Mouse (Mus musculus) adrenal gland, postnatal 36 days (tissue): Measurements from ENCODE around the gene Acp4. TPM values are rescaled to one million over a fixed set of nuclear protein-coding genes. Genes with fewer than 3 reads are reported as not detected.
"Not testable (repeated sequence)": the region's sequence is repeated elsewhere in the genome, so short reads cannot be mapped to it uniquely, and the experiment has no call there.

ENCODE experiments used
- DNase-seq, 2 experiments: peaks; one replicate each; pipeline ENCODE4 v3.0.0; 2021; ENCODE audit warnings: mixed read lengths in 1 of 2
- total RNA-seq, 2 experiments: library from RNA; stranded (reverse); gene quantifications; 2 replicates each; pipeline ENCODE4 v1.2.3; 2021

The Acp4 gene
- total RNA-seq, 2 experiments from 2014 or later: not detected

DNA sequence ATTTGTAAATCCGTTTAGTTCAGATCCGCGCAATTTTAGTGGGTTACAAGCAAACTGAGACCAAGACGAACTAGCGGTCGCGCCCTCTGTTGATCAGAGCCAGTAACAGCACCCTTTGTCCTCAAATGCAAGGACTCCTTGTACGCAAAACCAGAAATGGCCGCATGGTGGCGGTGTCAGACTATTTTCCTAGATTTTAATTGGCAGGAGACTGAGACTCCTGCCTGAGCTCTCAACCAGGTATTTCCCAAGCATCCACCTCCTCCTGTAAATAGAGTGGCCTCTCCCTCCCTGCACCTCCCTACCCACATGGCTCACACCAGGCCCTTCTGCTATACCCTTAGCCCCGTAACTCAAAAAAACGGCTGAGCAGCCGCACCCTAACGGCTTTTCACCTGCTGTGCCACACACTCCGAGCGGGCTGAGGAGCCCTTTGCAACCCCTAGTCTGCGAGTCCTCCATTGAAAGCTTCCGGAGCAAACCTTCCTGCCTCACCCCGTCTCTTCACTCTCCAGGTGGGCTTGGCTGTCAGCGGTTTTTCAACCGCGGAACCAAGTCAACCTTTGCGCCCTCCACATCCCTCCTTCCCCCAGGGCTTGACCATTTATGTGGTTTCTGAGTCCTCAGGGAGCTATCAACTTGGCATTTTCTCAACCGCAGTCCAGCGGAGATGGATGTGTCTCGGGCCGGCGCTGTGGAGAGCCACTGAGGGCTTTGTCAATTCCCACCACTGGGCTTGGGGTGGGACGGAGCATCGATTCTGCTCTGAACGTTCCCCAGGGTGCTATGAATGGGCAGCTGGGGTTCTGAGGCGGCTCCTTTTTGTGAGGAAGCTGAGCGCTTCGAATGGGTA is 5.8 kb upstream of the Acp4 start:
- DNase-seq: peak; percentile 91 to 93

DNA sequence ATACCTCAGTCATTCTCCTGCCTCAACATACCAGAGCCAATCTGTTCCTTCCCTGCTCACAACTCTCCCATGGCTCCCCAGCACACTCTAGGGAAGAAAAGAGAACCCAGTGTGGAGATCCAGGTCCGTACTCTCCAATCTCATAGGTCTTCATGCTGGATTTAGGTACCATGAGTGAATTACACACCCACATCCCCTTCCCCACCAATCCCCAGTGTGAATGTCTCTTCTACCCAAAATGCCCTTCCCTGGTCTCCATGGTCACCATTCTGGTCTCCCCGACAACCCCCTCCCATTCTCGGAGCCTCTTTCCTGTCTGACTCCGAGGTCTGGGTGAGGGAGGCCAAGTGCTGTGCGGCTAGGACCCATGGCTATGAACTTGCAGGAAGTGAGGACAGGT is 4.0 kb upstream of the Acp4 start, which contains the start of gene Gm15517:
Gene Gm15517 (plus strand): TSS at position 301 of the 400 bp plus-strand sequence.
- DNase-seq: no peak

DNA sequence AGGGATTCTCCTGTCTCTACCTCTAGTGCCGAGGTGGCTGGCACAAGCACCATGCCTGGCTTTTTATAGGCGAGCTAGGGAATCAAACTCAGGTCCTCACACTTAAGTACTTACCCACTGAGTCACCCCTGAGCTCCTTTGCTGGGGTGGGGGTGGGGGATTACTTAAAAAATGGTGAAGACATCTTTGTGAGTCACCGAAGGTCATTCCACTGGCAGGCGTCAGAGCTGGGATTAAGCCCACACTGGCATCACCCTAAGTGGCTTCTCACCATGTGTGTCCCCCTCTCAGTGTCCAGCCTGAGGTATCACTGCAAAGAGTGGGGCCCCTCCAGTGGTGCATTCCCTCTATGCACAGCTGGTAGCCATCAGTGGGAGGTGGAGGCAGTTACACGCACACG is 3.2 kb upstream of the Acp4 start:
- DNase-seq: peak in 1 of 2 experiments; percentile 34

DNA sequence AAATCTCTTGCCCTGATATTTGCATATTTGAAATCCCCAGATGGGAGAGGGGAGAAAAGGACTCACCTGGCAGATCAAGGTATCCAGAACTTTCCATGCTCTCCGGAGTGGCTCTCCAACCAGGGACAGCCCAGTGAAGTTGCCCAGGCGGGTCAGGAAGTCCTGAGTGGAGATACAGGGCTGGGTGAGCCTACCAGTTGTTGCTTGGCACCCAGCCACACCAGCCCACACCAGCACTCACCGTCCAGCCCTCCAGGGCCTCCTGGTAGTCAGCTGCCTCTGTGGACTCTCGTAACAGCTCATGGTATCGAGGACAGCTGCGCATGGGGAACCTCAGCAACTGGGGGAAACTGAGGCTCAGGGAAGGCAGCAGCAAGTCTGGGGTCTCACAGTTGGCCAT is 2.2 kb downstream of the Acp4 start:
- DNase-seq: no peak

DNA sequence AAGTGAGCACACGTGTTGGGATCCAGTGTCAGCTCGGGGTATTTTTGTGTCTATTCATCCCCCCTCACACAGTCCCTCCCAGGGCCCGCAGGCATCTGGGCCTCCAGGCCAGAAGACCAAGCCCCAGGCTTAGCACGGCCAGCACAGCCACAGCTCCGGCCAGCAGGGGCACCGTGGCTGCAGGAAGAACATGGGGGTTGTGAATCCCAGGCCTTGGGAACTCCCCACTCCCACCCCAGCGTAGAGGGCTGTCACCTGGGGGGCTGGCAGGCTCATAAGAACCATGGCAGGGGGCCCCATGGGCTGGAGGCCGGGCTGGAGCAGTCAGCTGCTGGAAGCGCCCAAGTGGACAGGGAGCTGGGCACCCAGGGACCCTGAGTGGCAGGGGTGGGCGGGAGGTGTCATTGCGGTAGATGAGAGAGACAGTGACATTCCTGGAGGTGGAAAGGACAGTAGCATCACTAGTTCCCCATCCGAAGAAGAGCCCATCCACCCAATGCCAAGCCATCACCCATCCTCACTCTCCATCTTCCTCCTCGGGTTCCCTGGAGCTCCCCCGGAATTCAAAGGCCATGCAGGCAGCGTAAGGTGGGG is 4.1 kb downstream of the Acp4 start:
- no peak for DNase-seq

DNA sequence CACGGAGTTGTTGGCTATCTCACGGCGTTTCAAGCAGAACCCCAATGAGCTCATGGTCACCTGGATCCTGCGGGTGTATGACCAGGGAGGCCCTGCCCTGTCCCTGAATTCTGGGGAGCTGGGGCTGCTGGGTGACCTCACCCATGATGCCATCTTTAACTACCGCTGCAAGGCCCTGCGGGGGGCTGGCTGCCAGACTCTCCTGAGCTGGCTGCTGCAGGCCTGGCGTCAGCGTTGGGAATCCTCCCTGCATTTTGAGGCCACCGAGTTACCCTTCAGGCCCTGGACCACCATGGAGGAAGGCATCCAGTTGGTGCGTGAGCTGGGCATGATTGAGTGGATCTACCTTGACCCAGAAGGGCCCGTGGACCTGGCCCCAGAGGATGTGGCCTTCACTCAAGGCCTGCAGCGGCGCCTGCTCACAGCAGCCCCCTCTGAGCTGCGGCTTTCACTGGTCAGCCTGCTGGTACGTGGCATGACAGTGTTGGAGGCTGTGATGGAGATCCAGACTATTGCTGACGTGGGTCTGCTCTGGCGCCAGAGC is 6.4 kb downstream of the Acp4 start:
- DNase-seq: peak; percentile 78 to 83

DNA sequence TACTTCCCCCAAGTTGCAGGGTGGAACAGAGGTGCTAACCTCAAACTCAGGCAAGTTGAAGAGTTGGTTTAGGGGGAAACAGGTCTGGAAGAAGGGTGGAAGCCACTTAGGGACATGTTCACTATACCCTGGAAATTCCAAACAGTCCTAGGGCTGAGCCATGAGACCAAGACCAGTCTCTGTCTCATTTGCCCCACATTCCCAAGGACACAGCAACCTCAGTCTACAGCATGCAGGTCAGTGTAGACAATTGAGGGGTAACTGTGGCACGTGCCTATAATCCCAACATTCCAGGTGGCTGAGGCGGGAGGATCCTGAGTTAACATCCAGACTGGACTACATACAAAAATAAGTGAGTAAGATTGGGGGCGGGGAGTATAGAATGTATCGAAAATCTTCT is 7.9 kb downstream of the Acp4 start:
- DNase-seq: no peak

DNA sequence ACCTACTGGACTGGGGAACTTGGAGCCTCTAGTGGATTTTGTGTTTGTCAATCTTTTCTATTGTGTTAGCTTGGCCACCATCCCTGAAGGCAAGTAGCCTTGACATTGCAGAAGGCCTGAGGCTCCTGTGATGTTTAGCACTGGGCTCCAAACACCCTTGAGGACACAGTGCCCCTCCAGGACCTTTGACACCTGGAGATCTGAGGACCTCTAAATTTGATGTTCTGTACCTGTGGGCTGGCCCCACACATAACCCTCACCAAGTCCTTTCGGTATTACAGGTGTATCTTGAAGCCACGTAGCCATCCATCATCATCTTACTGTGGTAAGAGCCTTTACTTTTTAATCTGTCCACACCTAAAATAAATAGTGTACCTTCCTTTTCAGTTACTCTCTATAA is 9.2 kb downstream of the Acp4 start:
- DNase-seq: no peak

DNA sequence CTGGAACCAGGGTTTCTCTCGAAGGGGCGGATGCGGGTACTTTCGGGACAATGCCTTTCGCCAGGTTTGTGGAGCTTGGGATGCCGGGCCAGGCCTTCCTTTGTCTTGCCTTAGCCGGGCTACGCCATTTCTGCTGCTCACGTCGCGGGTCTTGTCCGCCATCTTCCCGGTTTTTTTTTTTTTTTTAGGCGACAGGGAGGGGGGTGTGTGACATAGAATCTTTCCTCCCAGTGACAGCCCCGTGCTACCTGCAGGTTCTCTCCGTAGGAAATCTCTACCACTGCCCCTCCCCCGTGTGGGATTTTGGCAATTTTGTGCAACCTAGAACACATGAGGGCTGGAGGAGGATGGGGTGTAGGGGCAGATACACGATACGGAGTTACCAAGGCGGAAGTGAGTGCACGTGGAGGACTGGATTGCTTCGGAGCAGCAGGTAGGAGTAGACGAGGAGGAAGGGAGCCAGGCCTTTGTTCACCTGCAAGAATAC is 10.2 kb downstream of the Acp4 start:
- peak; percentile 30 to 57 for DNase-seq

DNA sequence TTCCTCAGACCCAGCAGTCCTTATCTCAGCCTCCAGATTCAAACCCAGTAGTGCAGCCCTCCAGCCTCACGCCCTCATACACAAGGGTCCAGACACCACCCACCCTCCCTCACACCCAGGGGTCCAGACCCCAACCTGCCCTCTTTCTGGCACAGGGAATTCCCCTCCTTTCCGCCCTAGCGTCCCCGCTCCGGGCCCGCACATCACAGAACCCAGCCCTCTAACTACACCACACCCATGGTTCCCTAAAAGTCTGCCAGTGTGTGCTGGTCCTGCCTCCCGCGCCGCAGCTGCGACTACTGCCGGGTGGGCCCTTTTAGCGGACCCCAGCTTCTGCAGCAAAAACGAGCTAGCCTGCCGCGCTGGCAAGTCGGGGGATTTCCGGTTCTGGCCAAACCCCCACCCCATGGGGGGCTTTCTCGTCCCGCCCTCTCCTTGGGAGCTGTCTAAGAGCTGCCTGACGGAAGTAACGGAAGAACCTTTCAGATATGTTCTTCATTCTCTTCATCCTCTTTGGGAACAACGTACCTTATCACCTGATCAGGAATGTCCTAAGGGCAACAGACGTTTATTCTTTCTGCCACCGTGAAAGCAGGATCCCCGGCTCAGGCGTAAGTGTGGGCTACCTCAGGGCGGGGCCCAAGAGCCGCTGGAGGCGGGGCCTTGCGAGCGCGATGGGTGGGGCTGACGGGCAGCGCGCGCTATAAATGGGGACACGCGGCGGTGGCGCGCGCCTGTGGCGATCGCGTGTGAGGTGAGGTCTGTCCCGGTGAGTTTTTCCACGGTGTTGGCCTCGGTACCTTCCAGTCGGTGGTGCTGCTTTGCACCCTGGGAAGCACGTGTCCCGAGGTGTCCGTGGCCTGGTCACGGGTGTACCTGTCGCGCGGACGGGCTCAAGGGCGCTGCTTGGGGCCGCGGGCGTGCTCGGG is 10.9 kb downstream of the Acp4 start, which contains the start of the genes 1700028J19Rik and 2410002F23Rik:
Gene 1700028J19Rik (minus strand): TSS at position 641 of the 929 bp plus-strand sequence.
Gene 2410002F23Rik (plus strand): TSS at position 668 of the 929 bp plus-strand sequence.
- peak; percentile 91 to 93 for DNase-seq

DNA sequence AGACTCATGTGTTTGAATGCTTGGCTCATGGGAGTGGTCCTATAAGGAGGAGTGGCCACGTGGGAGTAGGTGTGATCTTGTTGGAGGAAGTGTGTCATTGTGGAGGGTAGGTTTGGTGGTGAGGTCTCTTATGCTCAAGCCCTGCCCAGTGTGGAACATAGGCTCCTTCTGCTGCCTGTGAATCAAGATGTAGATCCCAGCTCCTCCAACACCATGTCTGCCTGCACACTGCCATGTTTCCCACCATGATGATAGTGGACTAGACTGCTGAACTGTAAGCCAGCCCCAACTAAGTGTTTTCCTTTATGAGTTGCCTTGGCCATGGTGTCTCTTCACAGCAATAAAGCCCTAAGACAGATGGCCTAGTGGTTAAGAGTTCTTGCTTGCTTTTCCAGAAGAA is 13.1 kb downstream of the Acp4 start:
- no peak for DNase-seq

DNA sequence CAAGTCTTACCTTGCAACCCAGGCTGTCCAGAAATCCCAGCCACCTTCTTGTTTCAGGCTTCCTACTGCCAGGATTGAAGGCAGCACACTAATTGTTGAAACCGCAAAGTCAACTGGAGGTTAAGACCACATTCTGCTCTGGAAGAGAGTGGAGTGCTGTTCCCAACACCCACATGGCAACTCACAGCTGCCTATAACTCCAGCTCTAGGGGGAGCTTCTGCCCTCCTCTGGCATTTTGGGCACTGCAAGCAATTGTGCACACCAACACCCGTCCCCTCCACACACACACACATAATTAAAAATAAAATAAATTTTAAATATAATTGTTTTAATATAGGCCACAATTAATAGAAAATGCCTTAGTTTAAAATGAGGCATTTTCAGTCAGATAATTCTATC is 16.0 kb downstream of the Acp4 start:
- DNase-seq: no peak

DNA sequence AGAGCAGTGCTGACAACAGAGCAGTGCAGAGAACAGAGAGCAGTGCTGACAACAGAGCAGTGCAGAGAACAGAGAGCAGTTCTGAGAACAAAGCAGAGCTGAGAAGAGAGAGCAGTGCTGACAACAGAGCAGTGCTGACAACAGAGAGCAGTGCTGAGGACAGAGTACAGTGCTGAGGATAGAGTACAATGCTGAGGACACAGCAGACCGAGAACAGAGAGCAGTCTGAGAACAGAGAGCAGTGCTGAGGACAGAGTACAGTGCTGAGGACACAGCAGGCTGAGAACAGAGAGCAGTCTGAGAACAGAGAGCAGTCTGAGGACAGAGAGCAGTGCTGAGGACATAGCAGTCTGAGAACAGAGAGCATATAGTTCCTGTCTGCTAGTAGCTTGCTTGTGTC is 16.5 kb downstream of the Acp4 start:
- DNase-seq: no peak

DNA sequence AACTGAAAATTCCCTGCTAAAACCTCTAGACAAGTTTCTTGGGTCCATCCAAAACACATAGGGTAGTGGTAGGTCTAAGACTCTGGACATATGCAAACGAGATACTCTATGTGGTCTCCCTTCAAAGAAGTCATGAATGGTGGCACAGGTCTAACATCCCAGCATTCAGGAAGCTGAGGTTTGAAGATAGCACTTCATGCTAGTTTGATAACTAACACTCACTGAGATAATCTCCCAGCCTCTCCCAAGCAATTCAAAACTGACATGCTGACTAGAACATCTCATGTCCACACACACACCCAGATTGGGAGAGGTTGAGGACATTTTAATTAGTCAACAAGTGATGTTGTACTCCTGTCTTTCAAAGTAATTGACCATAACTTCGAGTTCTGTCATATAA is 17.3 kb downstream of the Acp4 start:
- no peak for DNase-seq

DNA sequence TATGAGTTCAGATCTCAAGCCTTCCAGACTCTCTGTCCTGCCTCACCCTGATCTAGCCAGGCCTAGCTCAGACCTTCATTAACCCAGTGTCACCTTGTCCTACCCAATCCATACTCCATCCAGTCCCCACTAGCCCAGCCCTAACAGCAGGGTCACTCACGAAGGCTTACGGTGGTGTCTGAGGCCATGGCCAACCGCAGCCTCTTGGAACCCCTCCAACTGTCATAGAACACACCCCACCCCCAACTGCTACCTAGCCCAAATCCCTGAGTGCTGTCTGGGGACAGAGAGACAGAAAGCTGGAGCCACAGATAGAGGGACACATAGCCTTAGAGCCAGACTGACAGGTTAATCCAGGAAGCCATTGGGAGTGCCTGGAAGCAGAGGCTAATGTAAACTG is 21.3 kb downstream of the Acp4 start, which contains the start of gene Gm36864:
Gene Gm36864 (plus strand): TSS at position 269 of the 400 bp plus-strand sequence.
- DNase-seq: no peak

DNA sequence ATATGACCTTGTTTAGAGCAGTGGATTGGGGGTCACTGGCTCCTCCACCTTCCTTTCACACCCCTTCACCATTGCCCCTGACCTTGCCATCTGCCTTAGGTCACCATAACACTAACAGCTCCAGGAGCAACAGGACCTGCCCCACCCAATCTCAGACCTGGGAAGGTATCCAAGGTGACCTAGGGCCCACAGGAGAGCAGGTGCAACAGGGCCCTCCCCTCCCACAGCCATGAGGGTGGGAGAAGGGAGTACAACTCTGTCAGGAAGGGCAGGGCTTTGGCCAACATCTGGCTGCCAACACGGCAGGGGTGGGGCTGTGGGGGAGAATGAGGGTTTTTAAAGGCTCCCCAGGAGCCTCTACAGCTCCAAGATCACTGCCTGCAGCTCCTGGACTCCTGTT is 32.1 kb downstream of the Acp4 start, which contains the start of gene Klk1:
Gene Klk1 (plus strand): TSS at position 285 of the 400 bp plus-strand sequence.
- no peak for DNase-seq

DNA sequence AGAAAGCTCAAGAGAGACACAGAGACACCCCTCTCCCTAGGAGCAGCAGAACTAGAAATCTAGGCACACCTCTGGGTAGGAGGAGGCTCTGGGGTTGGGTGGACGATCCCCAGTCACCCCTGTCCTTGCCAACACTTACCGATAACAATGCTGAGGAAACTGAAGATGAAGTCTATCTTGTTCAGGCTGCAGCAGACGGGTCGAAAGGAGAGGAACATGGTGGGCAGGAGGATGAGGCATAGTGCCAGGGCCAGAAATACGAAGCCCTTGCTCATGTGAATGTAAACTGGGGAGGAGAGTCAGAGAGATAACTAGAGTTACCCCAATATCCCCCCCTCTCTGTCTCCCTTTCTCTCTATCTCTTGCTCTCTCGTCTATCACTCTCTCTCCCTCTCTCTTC is 34.8 kb downstream of the Acp4 start:
- not testable (repeated sequence) for DNase-seq

DNA sequence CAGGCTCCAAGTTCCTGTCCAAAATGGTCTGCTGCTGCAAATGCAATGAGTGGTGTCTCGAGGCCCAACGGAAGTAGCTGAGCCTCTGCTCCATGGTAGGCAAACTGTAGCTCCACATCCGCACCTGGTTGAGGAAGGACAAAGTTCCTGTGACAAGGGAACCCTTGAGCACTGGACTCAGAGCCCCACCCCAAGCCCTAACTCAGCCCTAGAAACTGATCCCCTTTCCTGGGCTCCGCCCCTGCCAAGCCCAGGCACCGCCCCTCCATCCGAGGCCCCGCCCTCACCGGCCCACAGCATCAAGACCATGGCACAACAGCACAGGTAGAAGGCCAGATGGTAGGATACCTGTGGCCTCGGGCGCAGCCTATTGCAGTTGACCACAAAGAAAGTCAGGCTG is 35.6 kb downstream of the Acp4 start:
- DNase-seq: not testable (repeated sequence)

DNA sequence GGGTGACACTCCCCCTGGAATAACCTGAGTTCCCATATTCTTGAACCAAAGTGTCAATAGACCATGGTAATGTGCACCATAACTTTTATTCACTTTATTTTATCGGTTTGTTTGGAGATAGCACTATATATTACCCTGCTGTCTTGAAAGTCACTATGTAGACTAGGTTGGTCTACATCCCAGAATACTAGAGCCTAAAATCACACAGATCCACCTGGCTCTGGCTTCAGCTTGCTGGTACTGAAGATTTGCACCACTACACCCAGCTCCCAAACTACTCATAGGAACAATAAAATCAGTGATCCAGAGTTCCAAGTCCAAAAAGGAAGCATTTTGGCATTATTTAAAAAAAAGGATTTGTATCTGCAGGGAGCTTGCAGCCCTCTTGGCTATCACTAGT is 41.5 kb downstream of the Acp4 start, which contains the start of gene Klk1b5:
Gene Klk1b5 (plus strand): TSS at position 301 of the 400 bp plus-strand sequence.
- no peak for DNase-seq

DNA sequence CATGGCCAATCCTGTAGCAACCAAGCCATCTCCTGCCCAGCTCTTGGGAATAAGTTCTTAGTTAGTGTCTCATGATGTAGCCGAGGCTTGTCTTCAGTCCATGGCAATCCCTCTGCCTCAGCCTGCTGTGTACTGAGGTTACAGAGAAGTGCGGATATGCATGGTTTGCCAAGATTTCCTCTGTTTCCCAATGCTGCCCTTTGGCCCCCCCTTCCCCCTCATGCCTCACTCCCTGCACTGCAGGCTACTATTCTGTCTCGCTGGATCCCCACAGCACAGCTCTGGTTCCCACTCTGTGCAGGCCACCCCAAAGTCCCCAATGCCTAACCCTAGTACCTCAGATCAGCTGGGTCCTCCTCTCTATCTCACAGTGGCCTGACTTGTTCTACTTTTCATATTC is 48.9 kb downstream of the Acp4 start:
- no peak for DNase-seq

DNA sequence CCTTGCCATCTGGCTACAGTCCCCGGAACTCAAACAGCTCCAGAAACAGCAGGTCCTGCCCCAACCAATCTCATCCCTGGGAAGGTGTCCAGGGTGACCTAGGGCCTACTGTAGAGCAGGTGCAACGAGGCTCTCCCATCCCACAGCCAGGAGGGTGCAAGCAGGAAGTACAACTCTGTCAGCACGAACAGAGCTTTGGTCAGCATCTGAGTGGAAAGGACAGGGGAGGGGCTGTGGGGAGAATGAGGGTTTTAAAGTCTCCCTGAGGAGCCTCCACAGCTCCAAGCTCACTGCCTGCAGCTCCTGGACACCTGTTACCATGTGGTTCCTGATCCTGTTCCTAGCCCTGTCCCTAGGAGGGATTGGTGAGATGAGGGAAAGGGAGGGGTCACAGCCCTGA is 50.0 kb downstream of the Acp4 start, which contains the start of gene Klk1b4:
Gene Klk1b4 (plus strand): TSS at position 301 of the 400 bp plus-strand sequence.
- not testable (repeated sequence) for DNase-seq
